Mouse (Mus musculus): ENCODE results near the gene Gm10197. TPM values are rescaled to one million over a fixed set of nuclear protein-coding genes. Genes with fewer than 3 reads are reported as not detected.
A peak's percentile ranks its signal among the peaks of the same experiment; 100 is the strongest.

Gene Gm10197
- polyA plus RNA-seq, 1 experiment from 2014 or later = 3.5 TPM

DNA sequence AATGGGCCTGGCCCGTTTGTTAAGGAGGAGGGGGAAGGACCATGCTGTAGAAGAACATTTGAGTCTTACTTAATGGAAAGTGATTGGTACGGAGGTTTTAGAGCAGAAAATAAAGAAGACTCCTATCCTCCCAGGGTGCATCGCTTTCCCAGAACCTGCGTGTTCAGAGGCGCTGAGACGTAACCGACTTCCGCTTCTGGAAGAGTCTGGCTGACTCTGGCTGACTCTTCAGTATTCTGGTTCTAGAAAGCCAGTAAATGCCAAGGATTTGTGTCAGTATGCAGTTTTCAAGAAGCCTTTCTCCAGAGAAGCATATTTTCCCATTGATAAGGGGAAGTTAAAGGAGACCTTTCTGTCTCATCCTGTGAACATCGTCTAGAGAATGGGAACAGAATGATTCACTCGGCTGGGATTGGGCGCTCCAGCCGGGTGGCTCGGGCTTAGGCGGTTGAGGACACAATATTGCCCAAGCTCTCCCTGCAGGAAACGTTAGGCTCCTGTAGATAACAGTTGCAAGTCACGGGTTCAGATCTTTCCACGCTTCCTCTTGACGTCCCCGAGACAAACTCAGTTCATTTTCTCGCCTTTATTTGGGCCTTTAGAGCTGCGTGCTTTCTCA is 39.6 kb downstream of the Gm10197 start:
- ATAC-seq (replicated peaks; ENCODE audit: extremely low read depth, insufficient read depth, low FRiP score) = no peak

DNA sequence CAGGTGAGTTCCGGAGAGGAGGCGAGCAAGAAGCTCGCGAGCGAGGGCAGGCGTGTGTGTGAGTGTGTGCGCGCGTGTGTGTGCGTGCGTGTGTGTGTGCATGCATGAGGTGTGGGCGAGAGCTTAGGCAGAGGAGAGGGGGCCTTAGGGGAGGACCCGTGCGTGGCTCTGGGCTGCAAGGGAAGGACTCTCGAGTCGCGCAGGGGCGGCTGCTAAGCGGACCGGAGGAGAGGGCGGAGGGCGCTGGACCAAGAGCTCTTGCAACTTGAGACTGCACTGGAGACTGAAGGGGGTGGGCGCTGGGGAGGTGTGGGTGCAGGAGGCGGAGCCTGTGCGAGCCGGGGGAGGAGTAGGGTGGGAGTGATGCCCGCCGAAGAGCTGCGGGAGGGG is 41.6 kb downstream of the Gm10197 start:
- Histone ChIP-seq H3K4me3 (ENCODE audit: low read length) (peak overlapping the region; percentile 80), H3K9ac (ENCODE audit: low read length) (peak overlapping the region; percentile 81), H3K4me1 (ENCODE audit: control insufficient read depth, insufficient read depth, low read length) (peaks cover 10% of the 10 kb centered on the region), H3K27me3 (ENCODE audit: control insufficient read depth, insufficient read depth, low read length) (no peaks in the 10 kb centered on the region), H3K4me2 (ENCODE audit: low read depth, low read length) (peak overlapping the region; percentile 99), H3K36me3 (ENCODE audit: control insufficient read depth, insufficient read depth) (peaks cover 16% of the 10 kb centered on the region), H3K27ac (ENCODE audit: low read length) (peak overlapping the region; percentile 74), H3K9me3 (replicated peaks; ENCODE audit: control insufficient read depth, low read length) (no peaks in the 10 kb centered on the region)
- 2% methylated on average over 29 of the region's 29 CpGs for WGBS
- peak; percentile 75 for ATAC-seq (replicated peaks; ENCODE audit: extremely low read depth, insufficient read depth, low FRiP score)

More for the DNA sequence above, 39.6 kb downstream of the Gm10197 start:
- no peak overlapping the region for H3K27ac ChIP-seq (ENCODE audit: low read length)
- no peaks in the 10 kb centered on the region for H3K27me3 ChIP-seq (ENCODE audit: control insufficient read depth, insufficient read depth, low read length)
- whole genome bisulfite sequencing = 85% methylated on average over 21 of the region's 21 CpGs
- H3K9me3 ChIP-seq (replicated peaks; ENCODE audit: control insufficient read depth, low read length) = no peaks in the 10 kb centered on the region
- no peak overlapping the region for H3K9ac ChIP-seq (ENCODE audit: low read length)
- H3K4me2 ChIP-seq (ENCODE audit: low read depth, low read length) = no peak overlapping the region
- peaks cover 16% of the 10 kb centered on the region for H3K36me3 ChIP-seq (ENCODE audit: control insufficient read depth, insufficient read depth)
- H3K4me1 ChIP-seq (ENCODE audit: control insufficient read depth, insufficient read depth, low read length) = no peaks in the 10 kb centered on the region; the same call in 1 of the 2 replicates
- no peak overlapping the region for H3K4me3 ChIP-seq (ENCODE audit: low read length)

DNA sequence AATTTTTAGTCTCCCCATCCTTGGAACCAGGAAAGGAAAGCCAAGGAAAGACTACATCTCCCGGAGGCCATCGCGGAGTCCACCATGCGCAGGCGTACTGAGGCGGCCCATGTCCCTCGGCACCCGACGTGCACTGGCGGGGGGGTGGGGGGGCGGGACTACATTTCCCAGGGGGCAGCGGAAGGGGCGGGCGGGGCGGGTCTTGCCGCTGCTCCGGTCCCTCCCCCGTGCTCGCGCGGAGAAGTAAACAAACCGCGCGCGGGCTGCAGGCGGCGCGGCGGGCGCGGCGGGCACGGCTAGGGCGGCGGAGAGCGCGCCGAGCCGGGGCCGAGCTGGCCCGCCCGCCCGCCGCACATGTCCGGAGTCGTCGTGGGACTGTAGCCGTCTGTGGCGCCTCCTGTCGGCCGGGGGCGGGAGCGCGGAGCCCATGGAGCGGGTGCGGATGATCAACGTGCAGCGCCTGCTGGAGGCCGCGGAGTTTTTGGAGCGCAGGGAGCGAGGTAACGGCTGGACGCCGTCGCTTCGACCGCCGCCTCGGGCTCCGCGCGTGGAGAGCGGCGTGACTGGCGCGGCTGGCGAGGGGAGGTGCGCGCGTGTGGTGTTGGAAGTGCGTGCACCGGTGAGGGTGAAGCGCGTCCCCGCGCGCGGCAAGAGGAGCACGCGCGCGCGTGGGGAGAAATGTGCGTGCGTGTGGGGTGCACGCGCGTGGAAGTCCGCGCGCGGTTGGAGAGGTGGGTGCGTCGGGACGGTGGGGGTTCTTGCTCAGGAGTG is 42.2 kb downstream of the Gm10197 start:
- ATAC-seq (replicated peaks; ENCODE audit: extremely low read depth, insufficient read depth, low FRiP score) = peak; percentile 81
- peak overlapping the region; percentile 74 for H3K27ac ChIP-seq (ENCODE audit: low read length)
- H3K27me3 ChIP-seq (ENCODE audit: control insufficient read depth, insufficient read depth, low read length) = no peaks in the 10 kb centered on the region
- under 1% methylated on average over 85 of the region's 106 CpGs for WGBS
- peak overlapping the region; percentile 80 for H3K4me3 ChIP-seq (ENCODE audit: low read length)
- peak overlapping the region; percentile 99 for H3K4me2 ChIP-seq (ENCODE audit: low read depth, low read length)
- peak overlapping the region; percentile 81 for H3K9ac ChIP-seq (ENCODE audit: low read length)
- H3K36me3 ChIP-seq (ENCODE audit: control insufficient read depth, insufficient read depth) = peaks cover 16% of the 10 kb centered on the region
- peaks cover 14% of the 10 kb centered on the region for H3K4me1 ChIP-seq (ENCODE audit: control insufficient read depth, insufficient read depth, low read length)
- H3K9me3 ChIP-seq (replicated peaks; ENCODE audit: control insufficient read depth, low read length) = no peaks in the 10 kb centered on the region

DNA sequence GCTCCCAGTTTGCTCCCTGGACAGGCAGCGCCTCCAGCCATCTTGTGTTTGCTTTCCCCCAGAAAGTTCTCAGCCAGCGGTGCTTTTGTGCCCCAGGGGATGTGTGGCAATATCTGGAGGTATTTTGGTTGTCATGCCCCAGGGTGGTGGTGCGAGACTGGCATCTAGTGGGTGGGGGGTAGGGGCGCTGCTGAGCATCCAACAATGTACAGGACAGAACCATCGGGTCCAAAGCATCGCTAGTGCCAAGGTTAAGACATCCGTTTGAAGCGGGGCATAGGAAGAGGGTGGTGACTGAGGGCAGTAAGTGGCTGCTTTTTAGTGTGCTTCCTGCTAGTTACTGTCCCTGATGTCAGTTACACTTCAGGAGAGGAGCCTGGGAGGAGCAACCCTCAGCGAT is 43.5 kb downstream of the Gm10197 start:
- Histone ChIP-seq H3K4me3 (ENCODE audit: low read length) (no peak overlapping the region), H3K9ac (ENCODE audit: low read length) (no peak overlapping the region), H3K9me3 (replicated peaks; ENCODE audit: control insufficient read depth, low read length) (no peaks in the 10 kb centered on the region), H3K4me1 (ENCODE audit: control insufficient read depth, insufficient read depth, low read length) (peaks cover 14% of the 10 kb centered on the region), H3K36me3 (ENCODE audit: control insufficient read depth, insufficient read depth) (peaks cover 14% of the 10 kb centered on the region), H3K27me3 (ENCODE audit: control insufficient read depth, insufficient read depth, low read length) (no peaks in the 10 kb centered on the region), H3K27ac (ENCODE audit: low read length) (no peak overlapping the region), H3K4me2 (ENCODE audit: low read depth, low read length) (no peak overlapping the region)
- ATAC-seq (replicated peaks; ENCODE audit: extremely low read depth, insufficient read depth, low FRiP score) = no peak
- 64% methylated on average over 9 of the region's 9 CpGs for WGBS

DNA sequence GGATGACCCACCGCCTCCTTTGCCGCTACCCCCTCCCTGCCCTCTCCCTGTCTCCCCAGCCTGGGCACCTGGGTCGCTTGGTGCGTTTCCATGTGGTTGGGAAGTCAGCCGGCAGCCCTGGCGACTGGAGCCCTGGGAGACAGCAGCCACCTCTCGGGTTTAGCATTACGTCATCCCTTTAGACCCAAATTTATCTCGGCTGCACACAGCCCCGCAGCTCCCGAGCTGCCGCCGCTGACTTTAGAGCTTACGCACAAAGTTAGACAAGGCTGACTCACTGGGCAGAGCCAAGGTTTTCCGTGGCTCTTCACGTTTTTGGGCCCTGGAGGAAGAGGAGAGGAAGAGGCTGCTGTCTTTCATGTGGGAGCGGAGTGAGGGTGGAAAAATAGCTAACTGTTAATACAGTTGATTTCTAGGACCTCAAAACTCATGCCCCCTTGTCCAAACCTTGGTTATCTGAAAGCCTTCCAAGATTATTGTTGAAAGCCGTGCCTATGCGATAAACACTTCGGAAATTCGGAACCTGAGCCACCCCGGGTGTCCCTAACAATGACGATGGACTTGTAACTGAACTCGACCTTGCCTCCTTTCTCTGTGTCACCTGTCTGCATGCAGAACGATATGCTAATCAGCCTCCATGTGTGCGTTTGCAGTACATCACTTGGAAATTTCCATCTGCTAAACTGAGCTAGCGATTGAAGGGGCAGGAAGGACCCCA is 45.8 kb downstream of the Gm10197 start:
- Histone ChIP-seq H3K27me3 (ENCODE audit: control insufficient read depth, insufficient read depth, low read length) (no peaks in the 10 kb centered on the region), H3K4me2 (ENCODE audit: low read depth, low read length) (peak overlapping the region; percentile 82), H3K9me3 (replicated peaks; ENCODE audit: control insufficient read depth, low read length) (no peaks in the 10 kb centered on the region), H3K4me1 (ENCODE audit: control insufficient read depth, insufficient read depth, low read length) (peaks cover 20% of the 10 kb centered on the region), H3K36me3 (ENCODE audit: control insufficient read depth, insufficient read depth) (no peaks in the 10 kb centered on the region), H3K9ac (ENCODE audit: low read length) (peak overlapping the region; percentile 69), H3K4me3 (ENCODE audit: low read length) (peak overlapping the region; percentile 53), H3K27ac (ENCODE audit: low read length) (peak overlapping the region; percentile 81)
- no peak; the same call in 1 of the 2 replicates for ATAC-seq (replicated peaks; ENCODE audit: extremely low read depth, insufficient read depth, low FRiP score)
- 6% methylated on average over 27 of the region's 27 CpGs for WGBS

DNA sequence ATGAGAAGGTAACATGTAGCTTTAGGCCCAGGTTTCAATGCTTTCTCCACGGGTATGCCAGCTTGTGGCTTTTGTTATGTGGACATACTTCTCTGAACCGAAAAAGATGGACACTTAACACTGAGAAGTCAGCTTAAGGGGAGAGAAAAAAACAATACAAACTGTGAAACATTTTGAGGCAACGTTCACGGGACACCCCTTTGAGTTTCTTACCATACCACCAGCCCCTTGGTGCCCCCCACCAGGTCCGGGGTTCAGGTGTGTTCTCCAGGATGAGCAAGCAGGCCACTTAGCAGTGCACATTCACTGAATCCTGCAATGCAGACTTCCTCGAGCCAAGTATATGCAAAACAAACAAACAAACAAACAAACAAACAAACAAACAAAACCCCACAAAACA is 46.7 kb downstream of the Gm10197 start:
- Histone ChIP-seq H3K4me3 (ENCODE audit: low read length) (no peak overlapping the region), H3K4me1 (ENCODE audit: control insufficient read depth, insufficient read depth, low read length) (peaks cover 24% of the 10 kb centered on the region), H3K9me3 (replicated peaks; ENCODE audit: control insufficient read depth, low read length) (no peaks in the 10 kb centered on the region), H3K27me3 (ENCODE audit: control insufficient read depth, insufficient read depth, low read length) (no peaks in the 10 kb centered on the region), H3K27ac (ENCODE audit: low read length) (no peak overlapping the region; the same call in 1 of the 2 replicates), H3K9ac (ENCODE audit: low read length) (peak overlapping the region; percentile 69), H3K36me3 (ENCODE audit: control insufficient read depth, insufficient read depth) (no peaks in the 10 kb centered on the region), H3K4me2 (ENCODE audit: low read depth, low read length) (peak overlapping the region; percentile 82; the same call in 1 of the 2 replicates)
- 53% methylated on average over 6 of the region's 6 CpGs for WGBS
- no peak for ATAC-seq (replicated peaks; ENCODE audit: extremely low read depth, insufficient read depth, low FRiP score)

GRCm38 (mm10) chr19:53322438-53323048 is 49.0 kb downstream of the Gm10197 start:
- no peak for ATAC-seq (replicated peaks; ENCODE audit: extremely low read depth, insufficient read depth, low FRiP score)
- WGBS = 89% methylated on average over 12 of the region's 12 CpGs
- Histone ChIP-seq H3K27me3 (ENCODE audit: control insufficient read depth, insufficient read depth, low read length) (no peaks in the 10 kb centered on the region), H3K9ac (ENCODE audit: low read length) (no peak overlapping the region), H3K4me3 (ENCODE audit: low read length) (no peak overlapping the region), H3K36me3 (ENCODE audit: control insufficient read depth, insufficient read depth) (no peaks in the 10 kb centered on the region), H3K4me2 (ENCODE audit: low read depth, low read length) (no peak overlapping the region), H3K9me3 (replicated peaks; ENCODE audit: control insufficient read depth, low read length) (no peaks in the 10 kb centered on the region), H3K4me1 (ENCODE audit: control insufficient read depth, insufficient read depth, low read length) (peaks cover 34% of the 10 kb centered on the region), H3K27ac (ENCODE audit: low read length) (no peak overlapping the region)
